Mouse (Mus musculus): ENCODE data around the gene Gnao1. TPM values are rescaled to one million over a fixed set of nuclear protein-coding genes. Genes with fewer than 3 reads are reported as not detected.

The Gnao1 gene
- polyA plus RNA-seq, 1 experiment = 2.3 TPM

DNA sequence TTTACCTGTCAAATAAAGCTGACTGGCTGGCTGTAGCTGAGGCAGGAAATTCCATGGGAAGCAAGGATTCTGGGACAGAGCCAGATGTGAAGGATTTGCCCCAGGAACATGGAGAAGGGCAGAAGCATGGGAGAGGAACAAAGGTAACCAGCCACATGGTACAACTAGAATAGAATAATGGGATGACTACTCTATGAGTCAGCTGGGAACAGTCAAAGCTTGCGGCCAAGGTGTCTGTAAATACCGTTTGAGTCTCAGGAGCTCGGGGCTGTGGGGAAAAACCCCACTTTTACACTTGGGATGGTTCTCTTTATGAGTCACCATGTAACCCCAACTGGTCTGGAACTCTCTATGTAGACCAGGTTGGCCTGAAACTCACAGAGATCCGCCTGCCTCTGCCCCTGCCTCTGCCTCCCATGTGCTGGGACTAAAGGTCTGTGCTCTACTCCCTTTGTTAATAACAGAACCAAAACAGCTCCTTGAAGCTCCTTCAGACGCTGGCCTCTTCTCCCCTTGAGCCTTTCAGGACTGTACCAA, 172.0 kb downstream of the Gnao1 start:
- DNase-seq = no peak
- peaks cover 54% of the 10 kb centered on the region for H3K36me3 ChIP-seq (ENCODE audit: control insufficient read depth, insufficient read depth, low read length)
- no peaks in the 10 kb centered on the region for H3K27me3 ChIP-seq (ENCODE audit: control insufficient read depth, insufficient read depth, low read length)
- H3K4me3 ChIP-seq (ENCODE audit: control insufficient read depth, insufficient read depth, low read length) = no peak overlapping the region
- 92% methylated on average over 5 of the region's 5 CpGs for WGBS
- no peak overlapping the region for H3K27ac ChIP-seq (ENCODE audit: control insufficient read depth, insufficient read depth, low read length)
- H3K4me1 ChIP-seq (replicated peaks; ENCODE audit: control insufficient read depth, insufficient read depth, low read length) = no peaks in the 10 kb centered on the region
- no peak for TF ChIP-seq CTCF (IDR thresholded peaks at IDR 0.05; ENCODE audit: borderline replicate concordance, control insufficient read depth, extremely low read depth, insufficient read depth, low read length, poor library complexity)

DNA sequence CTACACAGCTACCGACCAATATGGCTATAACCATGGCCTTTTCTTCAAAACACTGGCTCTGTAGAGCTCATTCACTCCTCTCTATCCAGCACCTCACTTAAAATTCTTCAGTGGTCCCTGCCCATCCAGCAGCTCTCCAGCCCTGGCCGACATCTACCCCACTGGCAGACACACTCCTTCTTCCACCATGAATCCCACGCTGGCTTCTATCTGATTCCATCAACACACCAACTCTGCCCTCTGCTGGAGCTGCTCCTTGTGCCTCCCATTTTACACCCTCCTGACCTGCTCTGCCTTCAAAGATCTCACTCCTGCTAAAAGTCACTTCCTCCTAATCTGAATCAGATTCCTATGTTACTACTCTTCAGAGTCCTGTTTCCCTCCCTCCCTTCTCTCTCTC, 174.1 kb downstream of the Gnao1 start:
- no peak overlapping the region for H3K4me3 ChIP-seq (ENCODE audit: control insufficient read depth, insufficient read depth, low read length)
- H3K27ac ChIP-seq (ENCODE audit: control insufficient read depth, insufficient read depth, low read length) = no peak overlapping the region
- 98% methylated on average over 3 of the region's 3 CpGs for whole genome bisulfite sequencing
- no peak for TF ChIP-seq CTCF (IDR thresholded peaks at IDR 0.05; ENCODE audit: borderline replicate concordance, control insufficient read depth, extremely low read depth, insufficient read depth, low read length, poor library complexity)
- TF ChIP-seq POLR2A (IDR thresholded peaks at IDR 0.05; ENCODE audit: control insufficient read depth, extremely low read depth, insufficient read depth, low read length, poor library complexity) = no peak
- H3K27me3 ChIP-seq (ENCODE audit: control insufficient read depth, insufficient read depth, low read length) = no peaks in the 10 kb centered on the region
- H3K36me3 ChIP-seq (ENCODE audit: control insufficient read depth, insufficient read depth, low read length) = peaks cover 58% of the 10 kb centered on the region
- H3K4me1 ChIP-seq (replicated peaks; ENCODE audit: control insufficient read depth, insufficient read depth, low read length) = no peaks in the 10 kb centered on the region
- DNase-seq = no peak

DNA sequence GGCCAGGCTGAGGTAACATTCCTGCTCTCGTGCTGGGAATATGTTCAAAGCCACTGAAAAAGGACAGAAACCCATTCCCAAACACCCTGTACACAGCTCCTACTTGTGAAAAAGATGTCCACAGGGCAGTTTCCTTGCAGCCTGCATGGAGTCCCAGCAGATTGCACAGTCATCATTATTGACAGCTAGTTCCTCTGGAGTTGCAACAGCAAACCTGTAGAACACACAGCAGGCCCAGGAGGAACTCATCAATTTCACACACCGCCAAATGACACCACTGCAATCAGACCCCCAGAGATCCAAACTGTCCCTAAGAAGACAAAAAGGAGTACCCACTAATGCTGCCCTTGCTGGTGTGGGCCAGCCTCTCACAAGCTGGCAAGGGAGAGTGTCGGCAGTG, 175.0 kb downstream of the Gnao1 start:
- Histone ChIP-seq H3K4me3 (ENCODE audit: control insufficient read depth, insufficient read depth, low read length) (no peak overlapping the region), H3K4me1 (replicated peaks; ENCODE audit: control insufficient read depth, insufficient read depth, low read length) (no peaks in the 10 kb centered on the region), H3K27me3 (ENCODE audit: control insufficient read depth, insufficient read depth, low read length) (no peaks in the 10 kb centered on the region), H3K36me3 (ENCODE audit: control insufficient read depth, insufficient read depth, low read length) (peaks cover 49% of the 10 kb centered on the region), H3K27ac (ENCODE audit: control insufficient read depth, insufficient read depth, low read length) (no peak overlapping the region)
- DNase-seq = no peak
- TF ChIP-seq CTCF (IDR thresholded peaks at IDR 0.05; ENCODE audit: borderline replicate concordance, control insufficient read depth, extremely low read depth, insufficient read depth, low read length, poor library complexity) (no peak), POLR2A (IDR thresholded peaks at IDR 0.05; ENCODE audit: control insufficient read depth, extremely low read depth, insufficient read depth, low read length, poor library complexity) (no peak)
- WGBS = 97% methylated on average over 3 of the region's 3 CpGs

DNA sequence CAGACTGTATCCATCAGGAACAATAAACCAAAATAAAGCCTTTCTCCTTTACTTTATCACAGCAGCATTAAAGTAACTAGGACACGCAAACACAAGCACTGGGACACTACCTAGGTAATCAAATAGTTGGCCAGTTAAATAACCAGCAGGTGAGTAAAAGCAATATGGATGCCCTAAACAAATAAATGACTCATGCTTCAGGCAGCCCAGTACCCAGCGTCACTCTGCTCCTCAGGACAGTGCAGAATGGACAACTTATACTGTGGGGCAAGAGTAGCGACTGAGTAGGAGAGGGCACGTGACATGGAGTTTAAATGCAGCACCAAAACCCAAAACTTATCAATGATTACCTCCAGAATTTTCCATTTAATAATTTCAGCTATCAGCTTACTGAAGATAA, 180.0 kb downstream of the Gnao1 start:
- TF ChIP-seq CTCF (IDR thresholded peaks at IDR 0.05; ENCODE audit: borderline replicate concordance, control insufficient read depth, extremely low read depth, insufficient read depth, low read length, poor library complexity) (no peak), POLR2A (IDR thresholded peaks at IDR 0.05; ENCODE audit: control insufficient read depth, extremely low read depth, insufficient read depth, low read length, poor library complexity) (no peak)
- no peak for DNase-seq
- 98% methylated on average over 4 of the region's 4 CpGs for WGBS
- no peak overlapping the region for H3K4me3 ChIP-seq (ENCODE audit: control insufficient read depth, insufficient read depth, low read length)
- H3K4me1 ChIP-seq (replicated peaks; ENCODE audit: control insufficient read depth, insufficient read depth, low read length) = no peaks in the 10 kb centered on the region
- peaks cover 18% of the 10 kb centered on the region; the same call in 1 of the 2 replicates for H3K36me3 ChIP-seq (ENCODE audit: control insufficient read depth, insufficient read depth, low read length)
- H3K27ac ChIP-seq (ENCODE audit: control insufficient read depth, insufficient read depth, low read length) = no peak overlapping the region
- H3K27me3 ChIP-seq (ENCODE audit: control insufficient read depth, insufficient read depth, low read length) = no peaks in the 10 kb centered on the region

DNA sequence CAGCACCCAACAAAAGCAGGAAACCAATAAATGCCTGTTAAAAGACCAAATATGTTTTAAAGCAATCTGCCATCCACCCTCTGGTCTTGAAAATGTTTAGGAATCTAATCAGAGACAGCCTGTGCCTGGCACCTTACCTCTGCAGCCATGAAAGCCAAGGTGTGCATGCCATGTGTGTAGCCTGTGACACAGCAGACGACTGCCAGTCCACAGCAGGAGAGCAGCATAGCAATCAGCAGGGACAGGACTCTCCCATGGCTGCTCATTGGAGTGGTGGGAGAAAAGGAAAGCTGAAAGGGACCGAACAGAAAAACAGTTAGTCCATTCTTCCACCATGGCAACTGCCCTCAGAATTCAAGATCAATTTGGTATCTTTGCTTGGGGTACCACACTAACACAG, 189.2 kb downstream of the Gnao1 start:
- 96% methylated on average over 2 of the region's 2 CpGs for WGBS
- no peak overlapping the region for H3K27ac ChIP-seq (ENCODE audit: control insufficient read depth, insufficient read depth, low read length)
- H3K27me3 ChIP-seq (ENCODE audit: control insufficient read depth, insufficient read depth, low read length) = no peaks in the 10 kb centered on the region
- no peak for DNase-seq
- no peaks in the 10 kb centered on the region for H3K4me1 ChIP-seq (replicated peaks; ENCODE audit: control insufficient read depth, insufficient read depth, low read length)
- H3K4me3 ChIP-seq (ENCODE audit: control insufficient read depth, insufficient read depth, low read length) = no peak overlapping the region
- TF ChIP-seq CTCF (IDR thresholded peaks at IDR 0.05; ENCODE audit: borderline replicate concordance, control insufficient read depth, extremely low read depth, insufficient read depth, low read length, poor library complexity) (no peak), POLR2A (IDR thresholded peaks at IDR 0.05; ENCODE audit: control insufficient read depth, extremely low read depth, insufficient read depth, low read length, poor library complexity) (no peak)
- peaks cover 33% of the 10 kb centered on the region for H3K36me3 ChIP-seq (ENCODE audit: control insufficient read depth, insufficient read depth, low read length)

DNA sequence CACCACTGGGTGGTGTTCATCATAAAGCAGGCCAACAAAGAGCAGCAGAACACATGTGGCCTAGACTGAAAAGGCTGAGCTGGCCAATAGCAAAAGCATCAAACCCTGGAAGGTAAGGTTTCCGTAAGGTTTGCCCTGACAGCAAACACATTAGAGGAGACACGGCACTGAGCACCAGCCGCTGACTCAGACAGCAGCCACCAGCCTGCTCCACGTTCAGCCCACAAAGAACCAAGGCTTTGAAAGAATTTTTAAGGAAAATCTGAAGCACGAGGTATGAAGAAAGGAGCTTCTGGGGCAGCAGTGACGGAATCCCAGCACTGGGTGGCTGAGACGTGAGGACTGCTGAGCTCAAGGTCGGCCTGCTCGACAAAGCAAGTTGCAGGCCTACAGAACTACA, 194.4 kb downstream of the Gnao1 start:
- Histone ChIP-seq H3K27me3 (ENCODE audit: control insufficient read depth, insufficient read depth, low read length) (no peaks in the 10 kb centered on the region), H3K27ac (ENCODE audit: control insufficient read depth, insufficient read depth, low read length) (no peak overlapping the region), H3K36me3 (ENCODE audit: control insufficient read depth, insufficient read depth, low read length) (peaks cover 22% of the 10 kb centered on the region), H3K4me3 (ENCODE audit: control insufficient read depth, insufficient read depth, low read length) (no peak overlapping the region), H3K4me1 (replicated peaks; ENCODE audit: control insufficient read depth, insufficient read depth, low read length) (peaks cover 3% of the 10 kb centered on the region)
- TF ChIP-seq POLR2A (IDR thresholded peaks at IDR 0.05; ENCODE audit: control insufficient read depth, extremely low read depth, insufficient read depth, low read length, poor library complexity) (no peak), CTCF (IDR thresholded peaks at IDR 0.05; ENCODE audit: borderline replicate concordance, control insufficient read depth, extremely low read depth, insufficient read depth, low read length, poor library complexity) (no peak)
- 98% methylated on average over 9 of the region's 9 CpGs for WGBS
- DNase-seq = no peak

DNA sequence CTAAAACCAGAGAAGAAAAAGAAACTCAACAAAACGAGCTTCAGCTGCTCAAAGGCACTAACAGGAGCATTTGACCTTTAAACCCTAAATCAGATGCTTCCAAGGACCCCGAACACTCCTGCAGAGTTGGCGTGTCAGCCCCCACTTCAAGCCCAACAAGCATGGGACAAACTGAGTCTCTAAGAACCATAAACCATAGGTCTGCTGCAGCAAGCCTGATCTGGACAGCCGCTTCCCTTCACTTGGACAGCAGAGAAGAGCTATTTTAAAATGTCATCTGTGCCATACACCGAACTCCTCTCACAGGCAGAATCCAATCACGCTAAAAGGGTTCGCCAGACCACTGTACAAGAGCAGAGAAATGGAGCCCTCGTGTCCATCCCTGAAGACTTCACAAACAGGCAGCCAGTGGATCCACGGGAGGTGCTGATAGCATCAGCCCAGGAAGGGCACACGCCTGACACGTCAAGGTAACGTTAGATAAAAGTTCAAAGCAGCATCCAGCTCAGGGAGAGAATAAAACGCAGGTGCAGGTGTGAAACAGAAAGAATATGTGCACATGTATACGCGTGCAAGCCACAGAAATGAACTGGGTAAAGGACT, 199.6 kb downstream of the Gnao1 start:
- H3K4me3 ChIP-seq (ENCODE audit: control insufficient read depth, insufficient read depth, low read length) = no peak overlapping the region
- no peak for TF ChIP-seq POLR2A (IDR thresholded peaks at IDR 0.05; ENCODE audit: control insufficient read depth, extremely low read depth, insufficient read depth, low read length, poor library complexity)
- no peak for TF ChIP-seq CTCF (IDR thresholded peaks at IDR 0.05; ENCODE audit: borderline replicate concordance, control insufficient read depth, extremely low read depth, insufficient read depth, low read length, poor library complexity)
- DNase-seq = peak; percentile 6
- no peak overlapping the region for H3K27ac ChIP-seq (ENCODE audit: control insufficient read depth, insufficient read depth, low read length)
- H3K36me3 ChIP-seq (ENCODE audit: control insufficient read depth, insufficient read depth, low read length) = no peaks in the 10 kb centered on the region
- peaks cover 20% of the 10 kb centered on the region for H3K4me1 ChIP-seq (replicated peaks; ENCODE audit: control insufficient read depth, insufficient read depth, low read length)
- 48% methylated on average over 15 of the region's 15 CpGs for WGBS
- no peaks in the 10 kb centered on the region for H3K27me3 ChIP-seq (ENCODE audit: control insufficient read depth, insufficient read depth, low read length)

All from thymus, adult 2 months (tissue).